Mouse (Mus musculus) layer of hippocampus, postnatal 25 days (tissue): Measurements from ENCODE around the gene Retreg1. TPM values are rescaled to one million over a fixed set of nuclear protein-coding genes. Genes with fewer than 3 reads are reported as not detected.

ENCODE experiments used
- DNase-seq, 2 experiments: peaks; one replicate each; pipeline ENCODE4 v3.0.0; 2022; ENCODE audit warnings: mixed read lengths in 2 of 2, low spot score in 1 of 2; ENCODE audit errors: extremely low spot score in 1 of 2
- total RNA-seq, 2 experiments: library from RNA; stranded (reverse); gene quantifications; 2 replicates each; pipeline ENCODE4 v1.2.3; 2021

Retreg1 gene
- total RNA-seq, 2 experiments from 2014 or later = 29.4 to 32.4 TPM

DNA sequence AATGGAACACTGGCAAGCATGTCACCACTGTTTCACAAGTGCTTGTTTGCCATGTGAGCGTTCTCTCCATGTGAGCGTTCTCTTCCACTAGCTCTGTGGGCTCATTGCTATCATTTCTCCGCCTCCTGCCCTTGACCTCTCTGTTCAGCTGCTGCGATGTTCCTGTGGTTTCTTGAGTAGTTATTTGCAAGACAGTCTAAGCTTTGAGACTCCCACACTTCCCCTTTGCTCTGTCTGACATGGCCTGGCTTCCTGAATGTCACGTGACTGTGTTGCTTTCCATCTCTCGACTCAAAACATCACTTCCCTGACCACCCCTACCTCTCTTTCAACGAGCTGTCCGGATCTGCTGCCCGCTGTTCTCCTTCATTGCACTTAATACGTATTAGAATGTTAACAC is 14.5 kb upstream of the Retreg1 start:
- DNase-seq = no peak

DNA sequence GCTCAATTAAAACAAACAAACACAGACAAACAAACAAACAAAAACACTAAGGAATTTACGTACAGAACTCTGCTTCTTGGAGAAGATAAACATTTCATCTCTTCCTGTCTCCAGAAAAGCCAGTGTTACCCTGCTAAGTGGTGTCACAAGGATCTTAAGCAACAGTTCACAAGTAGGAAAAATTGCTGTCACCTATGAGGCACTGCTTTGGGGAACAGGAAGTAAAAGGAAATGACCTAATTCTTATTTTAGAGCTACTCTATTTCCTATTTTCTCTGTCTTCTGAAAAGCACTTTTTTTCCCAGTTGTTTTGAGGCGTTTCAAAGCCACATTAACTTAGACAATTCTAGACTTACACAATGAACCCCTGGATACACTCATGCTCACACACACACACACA is 12.6 kb upstream of the Retreg1 start:
- no peak for DNase-seq

DNA sequence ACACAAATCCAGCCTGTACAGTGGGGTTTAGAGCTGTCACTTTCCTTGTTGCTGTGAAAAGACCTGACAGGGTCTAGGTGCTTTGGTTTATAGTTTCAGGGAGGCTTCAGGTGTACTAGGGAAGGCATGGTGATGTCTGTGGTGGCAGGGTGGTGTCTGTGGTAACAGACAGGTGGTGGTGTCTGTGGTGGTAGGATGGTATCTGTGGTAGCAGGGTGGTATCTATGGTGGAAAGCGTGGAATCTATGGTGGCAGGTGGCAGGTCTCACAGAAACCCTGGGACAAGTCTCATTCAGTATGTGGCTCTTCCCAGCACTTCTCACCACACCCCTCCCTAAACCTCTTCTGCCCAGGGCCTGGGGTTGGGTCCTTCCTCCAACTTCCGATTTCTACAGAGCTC is 8.7 kb upstream of the Retreg1 start:
- DNase-seq = no peak

DNA sequence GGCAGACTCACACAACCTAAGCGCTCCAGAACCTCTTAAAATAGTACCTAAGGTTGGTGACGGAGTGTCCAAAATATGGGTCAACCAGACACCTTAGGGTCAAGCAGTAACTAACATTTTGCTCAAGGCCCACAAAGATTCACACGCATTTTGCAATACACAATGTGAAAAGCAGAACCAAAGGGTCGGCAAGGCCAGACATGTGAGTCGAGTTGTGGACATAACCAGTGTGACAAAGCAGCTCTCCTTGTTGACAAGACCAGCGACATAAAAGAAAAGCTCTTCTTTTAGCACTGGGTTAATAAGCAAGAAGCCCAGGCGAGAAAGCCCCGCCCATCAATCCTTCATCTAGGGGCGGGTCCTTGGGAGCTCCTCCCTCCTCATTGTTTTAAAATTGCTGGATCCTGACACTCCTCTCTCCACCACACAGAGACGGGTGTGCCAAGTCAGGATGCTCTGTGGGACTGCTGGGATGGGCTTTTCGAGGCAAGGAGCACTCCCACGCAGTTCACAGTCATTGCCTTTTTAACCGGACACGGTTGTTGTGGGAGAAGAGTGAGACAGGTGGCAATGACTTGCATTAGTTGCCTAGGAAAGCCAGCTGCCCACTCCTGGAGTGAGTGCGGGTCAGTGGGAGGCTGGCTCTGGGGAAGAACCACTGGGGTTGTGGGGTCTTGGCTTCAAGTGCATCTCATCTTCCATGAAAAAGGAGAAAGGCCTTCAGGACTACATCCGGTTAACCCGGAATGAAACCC is 7.9 kb upstream of the Retreg1 start:
- no peak for DNase-seq

DNA sequence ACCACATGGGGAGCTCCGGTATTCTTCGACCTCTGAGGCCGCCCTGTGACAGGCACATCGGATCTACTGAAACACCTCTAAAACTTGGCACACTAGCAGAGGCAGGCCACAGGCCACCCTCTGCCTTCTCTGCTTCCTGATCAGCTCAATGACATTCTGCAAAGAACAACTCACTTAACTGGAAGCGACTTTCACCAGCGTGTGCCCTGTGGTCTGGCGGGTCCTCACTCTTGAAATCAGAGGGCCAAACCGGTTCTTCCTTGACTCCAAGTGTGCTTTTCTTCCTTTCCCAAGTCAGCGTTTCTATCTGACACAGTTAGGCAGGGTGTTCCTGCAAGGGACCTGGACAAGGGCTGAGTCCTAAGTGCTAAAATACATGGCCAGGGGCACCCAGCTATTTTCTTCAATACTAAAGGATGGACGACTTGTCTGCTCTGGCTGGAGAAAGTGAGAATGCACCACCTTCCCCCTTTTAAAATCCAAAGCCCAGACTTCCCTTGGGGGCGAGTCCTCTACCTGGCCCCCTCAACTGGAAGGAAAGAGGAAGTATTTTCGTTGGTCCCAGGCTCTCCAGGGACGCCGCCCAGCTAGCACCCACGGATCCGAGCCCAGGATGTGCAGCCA is 406 bp upstream of the Retreg1 start:
- no peak for DNase-seq

DNA sequence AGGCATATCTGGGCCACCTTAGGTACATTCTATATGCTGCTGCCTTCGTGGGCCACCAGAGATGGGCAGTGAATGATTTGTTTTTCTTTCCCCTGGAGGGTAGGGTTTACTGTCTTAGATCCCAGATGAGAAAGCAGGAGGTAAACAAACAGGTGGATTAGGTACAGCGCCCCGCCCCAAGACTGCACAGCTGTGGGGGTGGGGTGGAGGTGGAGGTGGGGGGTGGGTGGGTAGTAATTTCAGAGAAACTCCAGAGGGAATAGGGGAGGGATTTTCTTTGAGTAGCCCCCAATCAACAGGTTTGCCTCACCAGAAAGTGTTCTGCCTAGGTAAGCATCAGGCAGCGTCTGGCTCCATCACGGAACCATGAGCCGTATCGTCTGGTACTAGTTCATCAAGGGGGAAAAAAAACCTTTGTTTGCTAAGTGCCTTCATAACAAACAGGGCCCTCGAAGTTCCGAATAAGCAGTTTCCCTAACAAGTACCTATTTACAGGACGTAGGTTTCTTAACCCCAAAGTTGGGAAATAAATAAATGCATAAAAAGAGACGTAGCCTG is 1.1 kb downstream of the Retreg1 start:
- DNase-seq = no peak

DNA sequence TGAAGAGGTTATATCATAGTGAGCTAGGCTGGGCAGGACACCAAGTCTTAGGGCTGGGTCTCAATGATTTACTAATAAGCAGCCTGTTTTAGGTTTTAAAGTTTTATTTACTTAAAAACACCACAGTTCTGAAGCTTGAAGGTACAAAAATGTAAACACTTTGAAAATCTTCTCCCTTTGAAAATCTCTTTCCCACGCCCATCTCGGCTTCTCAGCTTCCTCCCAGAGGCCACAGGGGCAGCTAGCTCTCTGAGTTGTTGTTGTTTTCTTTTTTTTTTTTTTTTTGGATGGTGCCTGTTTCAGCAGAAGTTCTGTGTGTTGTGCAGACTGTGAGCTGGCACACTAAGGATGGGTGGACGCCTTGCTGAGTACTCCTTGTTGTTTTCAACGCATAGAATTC is 1.8 kb downstream of the Retreg1 start:
- no peak for DNase-seq

DNA sequence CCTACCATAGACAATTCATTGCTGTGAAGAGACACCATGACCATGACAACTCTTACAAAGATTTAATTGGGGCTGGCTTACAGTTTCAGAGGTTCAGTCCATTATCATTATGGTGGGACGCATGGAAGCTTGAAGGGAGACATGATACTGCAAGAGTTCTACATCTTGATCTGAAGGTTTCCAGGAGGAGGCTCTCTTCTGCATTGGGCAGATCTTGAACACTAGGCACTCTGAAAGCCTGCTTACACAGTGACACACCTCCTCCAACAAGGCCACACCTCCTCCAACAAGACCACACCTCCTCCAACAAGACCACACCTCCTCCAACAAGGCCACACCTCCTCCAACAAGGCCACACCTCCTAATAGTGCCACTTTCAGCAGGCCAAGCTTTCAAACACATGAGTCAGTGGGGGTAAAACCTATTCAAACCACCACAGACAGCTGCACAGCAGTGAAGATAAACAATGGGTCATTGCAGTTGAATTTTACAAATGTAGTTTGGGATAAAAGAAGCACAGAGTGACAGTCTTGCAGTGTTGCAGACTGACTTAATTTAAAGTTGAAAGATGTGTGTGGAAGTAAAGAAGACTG is 4.7 kb downstream of the Retreg1 start:
- DNase-seq = no peak

DNA sequence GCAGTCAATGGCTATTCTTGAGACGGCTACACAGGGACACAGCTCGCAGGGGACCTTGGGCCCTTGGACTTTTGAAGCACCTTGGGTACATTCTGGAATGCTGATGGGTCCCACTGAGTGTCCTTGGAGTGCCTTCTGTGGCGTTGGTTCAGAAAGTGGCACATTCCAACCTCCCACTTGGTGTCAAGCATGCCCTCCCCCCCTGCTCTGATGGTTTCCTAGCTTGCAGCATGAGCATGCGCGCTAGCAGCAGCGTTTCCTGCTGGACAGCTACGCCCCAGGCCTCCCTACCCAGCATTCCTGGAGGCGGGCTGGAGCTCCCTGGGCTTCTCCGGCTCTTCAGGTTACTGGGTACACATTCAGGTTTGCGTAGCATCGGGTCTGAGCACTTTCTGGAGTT is 7.6 kb downstream of the Retreg1 start:
- no peak for DNase-seq

DNA sequence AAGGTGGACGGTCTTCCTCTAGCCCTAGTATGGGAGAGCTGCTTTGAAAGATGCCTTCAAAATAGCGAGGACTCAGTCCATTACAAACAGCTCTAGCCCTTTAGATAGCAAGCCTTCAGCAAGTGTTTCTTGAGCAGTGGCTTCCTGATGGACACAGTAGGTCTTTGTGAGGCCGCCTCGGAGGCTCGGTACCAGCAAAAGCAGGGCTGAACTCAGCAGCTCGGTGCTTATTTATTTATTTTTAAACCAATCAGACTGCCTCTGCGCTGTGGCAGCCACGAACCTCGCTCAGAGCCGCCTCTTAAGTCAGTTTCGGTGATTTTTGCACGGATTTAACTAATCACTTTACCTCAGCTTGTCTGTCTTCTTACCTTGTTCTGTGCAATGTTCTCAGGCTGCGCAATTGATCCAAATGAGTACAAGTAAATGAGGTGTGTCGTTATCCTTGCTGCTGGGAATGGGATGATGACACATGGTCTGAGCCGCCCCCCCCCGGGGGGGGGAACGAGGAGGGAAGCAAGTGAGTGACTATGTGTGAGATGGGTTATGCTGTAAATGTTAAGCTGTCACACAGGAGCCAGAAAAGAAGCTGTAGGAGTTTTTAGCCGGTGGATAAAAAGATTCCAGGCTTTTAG is 11.4 kb downstream of the Retreg1 start:
- DNase-seq = no peak

DNA sequence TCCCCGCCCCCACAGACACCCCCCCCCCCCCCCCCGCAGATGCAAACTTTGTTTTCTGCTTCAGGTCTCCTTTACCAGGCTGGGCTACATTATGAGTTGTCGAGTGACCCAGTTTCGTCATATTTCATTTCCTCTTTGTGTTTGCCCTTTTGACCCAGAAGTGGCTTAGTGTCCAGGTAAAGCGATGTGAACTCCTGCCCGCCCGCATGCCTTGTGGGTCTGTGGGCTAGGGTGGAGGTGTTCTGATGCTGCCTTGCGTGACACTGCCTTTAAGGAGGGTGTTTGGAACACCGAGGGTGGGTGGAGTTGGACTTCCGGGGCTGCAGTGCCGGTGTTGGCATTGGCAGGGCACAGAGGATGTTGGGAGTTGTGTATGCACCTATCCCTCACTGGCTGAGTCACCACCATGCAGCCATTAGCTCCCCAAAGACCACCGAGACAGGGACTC is 15.7 kb downstream of the Retreg1 start:
- DNase-seq = no peak

DNA sequence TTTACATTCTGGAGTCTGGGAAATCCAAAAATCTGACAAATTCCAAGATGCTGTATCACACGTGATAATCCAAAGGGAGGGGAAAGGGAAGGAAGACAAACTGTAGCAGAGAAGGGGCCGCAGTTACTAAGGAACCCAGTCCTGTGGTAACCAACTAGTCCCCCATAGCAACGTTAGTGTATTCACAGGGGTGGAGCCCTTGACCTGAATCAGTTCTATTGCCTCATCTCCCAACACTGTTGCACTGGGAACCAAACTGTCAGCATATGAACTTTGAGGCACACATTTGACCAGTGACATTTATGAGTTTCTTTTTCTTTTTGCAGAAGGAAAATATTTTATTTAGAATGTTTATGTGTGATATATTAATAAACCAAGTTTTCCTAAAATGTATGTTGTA is 16.5 kb downstream of the Retreg1 start:
- no peak for DNase-seq

DNA sequence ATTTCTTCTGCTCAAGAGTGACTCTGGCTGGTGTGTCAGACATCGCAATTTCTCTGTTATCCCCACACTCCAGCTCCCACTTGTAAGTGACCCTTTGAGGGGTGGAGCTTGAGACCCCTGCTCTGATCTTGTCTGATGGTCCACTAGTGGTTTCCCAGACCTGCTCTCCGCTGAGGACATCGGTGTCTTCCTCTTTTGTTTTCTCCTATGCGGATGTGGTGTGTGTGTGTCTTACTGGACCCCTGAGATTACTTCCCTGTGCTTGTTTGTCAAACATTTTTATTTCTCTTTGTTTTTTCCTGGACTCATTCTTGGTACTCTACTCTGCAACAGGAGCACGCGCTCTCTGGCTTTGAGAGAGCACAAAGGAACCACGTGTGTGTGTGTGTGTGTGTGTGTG is 18.9 kb downstream of the Retreg1 start:
- DNase-seq = no peak

DNA sequence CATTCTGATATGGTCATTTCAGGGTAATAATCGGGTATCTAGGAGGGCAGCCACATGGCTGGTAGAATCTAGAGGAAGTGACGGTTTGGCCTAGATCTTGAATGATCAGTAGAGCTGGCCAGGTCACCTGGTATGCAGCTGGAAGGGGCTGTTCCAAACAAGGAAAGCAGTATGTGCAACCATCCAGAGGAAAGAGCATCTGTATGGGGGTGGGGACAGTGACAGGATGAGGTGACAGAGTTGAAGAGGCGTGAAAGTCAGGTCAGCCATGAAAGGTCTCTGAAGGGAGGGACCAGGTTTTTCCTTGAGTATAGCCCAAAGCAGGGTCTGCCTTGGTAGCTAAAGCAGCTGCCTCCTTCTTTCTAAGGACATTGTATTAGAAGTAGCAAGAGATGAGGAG is 22.6 kb downstream of the Retreg1 start:
- DNase-seq = no peak

DNA sequence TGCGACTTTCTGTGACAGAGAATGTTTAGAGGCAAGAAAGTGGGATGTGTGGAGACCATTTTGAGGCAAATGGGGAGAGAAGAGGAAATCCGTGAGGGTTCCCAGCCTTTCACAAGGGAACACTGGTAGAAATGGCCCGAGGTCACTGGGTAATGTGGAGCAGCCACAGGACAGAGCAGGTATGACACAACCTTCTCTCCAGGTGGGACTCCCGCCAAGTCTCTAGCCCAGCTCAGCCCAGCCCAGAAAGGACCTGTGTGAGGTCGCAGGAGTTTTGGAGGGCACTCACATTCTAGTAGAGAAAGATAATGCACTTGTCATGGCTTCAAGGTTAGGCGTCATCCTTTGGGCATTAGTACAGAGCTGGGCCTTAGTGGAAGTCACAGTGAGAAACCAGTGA is 23.1 kb downstream of the Retreg1 start:
- DNase-seq = no peak

DNA sequence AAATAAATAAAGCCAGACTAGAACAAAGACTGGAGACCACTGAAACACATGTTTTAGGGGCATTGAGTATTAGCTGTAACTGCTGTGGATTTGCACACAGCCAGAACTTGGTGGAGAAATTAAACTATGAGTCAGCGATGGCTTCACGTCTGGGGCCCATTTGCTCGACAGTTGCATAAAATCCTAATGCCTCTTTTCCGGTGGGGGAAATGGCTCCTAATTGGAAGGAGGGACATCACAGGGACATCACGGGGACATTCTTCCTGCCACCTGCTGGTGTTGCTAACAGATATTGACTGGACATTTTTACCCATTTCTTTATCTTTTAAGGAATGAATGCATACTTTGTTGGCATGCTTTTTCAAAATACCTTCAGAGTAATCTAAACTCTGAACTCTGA is 26.1 kb downstream of the Retreg1 start:
- DNase-seq = no peak

DNA sequence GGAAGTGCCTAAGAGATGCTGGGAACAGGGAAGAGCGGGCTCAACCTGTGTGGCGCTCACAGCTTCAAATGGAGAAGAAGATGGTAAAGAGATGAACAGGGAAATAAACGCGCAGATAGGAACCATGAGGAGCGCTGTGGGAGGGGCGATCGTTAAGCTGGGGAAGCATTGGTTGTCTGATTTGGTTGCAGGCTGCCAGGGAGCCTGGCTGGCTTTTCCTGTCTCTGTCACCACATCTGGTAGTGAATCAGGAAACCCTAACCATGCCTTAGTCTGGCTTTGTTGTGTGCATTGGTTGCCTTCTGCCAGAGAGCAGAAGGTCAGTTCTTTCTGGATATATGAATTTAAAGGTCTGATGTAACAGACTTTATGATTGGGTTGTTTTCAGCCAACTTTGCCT is 28.5 kb downstream of the Retreg1 start:
- no peak for DNase-seq

DNA sequence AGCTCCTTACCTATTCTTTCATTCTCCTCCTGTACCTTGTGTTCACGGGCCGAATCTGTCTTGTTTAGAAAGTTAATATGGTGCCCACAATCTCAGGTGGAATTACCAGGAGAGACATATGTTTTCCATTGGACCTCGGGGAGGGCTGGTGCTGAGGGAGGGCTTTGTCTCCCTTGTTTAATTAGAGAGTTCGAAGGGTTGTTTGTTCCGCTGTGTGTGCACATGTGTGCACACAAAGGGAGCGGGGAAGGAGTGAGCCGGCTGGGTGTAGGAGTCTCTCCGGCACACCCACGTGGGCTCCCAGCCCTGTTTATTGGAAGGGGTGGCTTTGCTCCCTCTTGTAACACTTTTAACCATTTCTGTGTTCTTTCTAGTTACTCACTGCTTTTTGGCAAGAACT is 29.1 kb downstream of the Retreg1 start:
- no peak for DNase-seq

DNA sequence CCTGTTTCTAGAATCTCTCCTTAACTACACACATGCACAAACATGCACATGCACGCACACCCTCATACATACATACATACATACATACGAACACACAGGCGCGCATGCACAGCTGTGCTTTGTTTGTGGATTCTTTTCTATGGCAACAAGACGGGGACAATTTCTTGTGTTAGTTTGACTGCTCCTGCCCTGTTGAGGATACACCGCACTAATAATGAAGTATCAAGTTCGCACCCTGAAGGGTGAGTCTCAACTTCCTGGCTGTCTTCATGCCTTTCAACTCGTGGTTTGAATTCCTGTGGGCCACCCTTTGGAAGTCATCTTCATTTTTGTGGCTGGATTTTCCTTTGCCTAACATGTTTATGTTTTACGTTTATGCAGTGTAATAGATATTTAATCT is 29.7 kb downstream of the Retreg1 start:
- no peak for DNase-seq

DNA sequence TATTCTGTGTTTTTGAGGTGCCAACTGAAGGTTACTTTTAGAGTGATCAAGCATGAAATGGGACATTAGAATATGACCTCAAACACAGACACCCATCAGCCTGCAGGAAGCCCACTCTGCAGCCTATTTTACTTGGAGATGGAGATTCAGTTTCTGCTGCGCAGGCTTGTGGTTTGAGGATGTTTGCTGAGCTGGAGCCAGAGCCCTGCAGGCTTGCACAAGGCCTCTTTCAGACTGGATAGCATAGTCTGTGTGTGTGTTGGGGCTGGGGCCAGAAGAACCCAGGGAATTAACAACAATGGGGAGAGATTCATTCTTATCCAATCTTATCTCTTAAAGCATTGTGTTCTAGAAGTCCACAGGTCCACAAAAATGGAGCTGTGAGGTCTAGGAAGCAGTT is 30.6 kb downstream of the Retreg1 start:
- no peak for DNase-seq

DNA sequence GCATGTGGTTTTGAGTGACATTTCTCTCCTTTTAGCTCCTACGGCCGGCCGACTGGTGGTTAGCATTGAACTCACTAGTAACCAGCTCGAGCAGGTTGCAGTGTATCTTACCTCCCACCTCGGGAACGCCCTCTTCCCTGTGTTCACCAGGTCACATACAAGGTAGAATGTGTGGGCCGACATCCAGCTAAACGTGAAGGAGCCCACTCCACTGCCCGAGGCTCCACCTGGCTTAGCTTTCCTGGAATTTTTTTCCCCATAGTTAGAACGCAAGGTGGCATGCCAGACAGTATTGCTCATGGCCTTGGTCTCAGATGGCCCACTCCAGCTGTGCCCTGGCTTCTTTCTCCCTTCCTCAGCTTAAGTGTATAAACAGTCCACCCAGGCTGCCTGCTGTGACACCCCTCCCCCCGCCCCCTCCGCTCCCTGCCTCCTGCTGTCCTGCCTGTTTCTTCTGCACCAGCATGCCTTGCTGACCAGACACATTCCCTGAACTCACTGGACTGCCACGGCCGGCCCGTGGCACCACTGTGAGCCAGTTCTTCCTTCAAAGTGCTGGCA is 33.7 kb downstream of the Retreg1 start:
- DNase-seq = no peak
